ENCODE assay signal across 14 mouse cellular contexts in genomic region chr6:124720904-124721303, GRCm38 (mm10). TPM values are rescaled to one million over a fixed set of nuclear protein-coding genes. Genes with fewer than 3 reads are reported as not detected.
A peak's percentile ranks its signal among the peaks of the same experiment; 100 is the strongest.
DNase-seq lines count a peak whose midpoint lies in the region; ATAC-seq lines count a peak whose summit lies in the region.
"Had no signal": no experiment of that assay in that cellular context is flagged by ENCODE, and none has a peak within 500 bp of the region (broad histone marks: within the 10 kb centered on the region; RNA-seq: fewer than 3 reads in every experiment).

No protein-coding gene starts in this region.

- no peaks in the 10 kb centered on the region for H3K27me3 ChIP-seq in kidney, embryonic 16.5 days (ENCODE audit: insufficient read depth, low read length)
- no peaks in the 10 kb centered on the region for H3K27me3 ChIP-seq in embryonic facial prominence, embryonic 14.5 days (replicated peaks; ENCODE audit: control insufficient read depth, insufficient read depth, low read length)
- H3K27me3 ChIP-seq in forebrain, embryonic 16.5 days (replicated peaks; ENCODE audit: control insufficient read depth, insufficient read depth, low read length): no peaks in the 10 kb centered on the region
- H3K27me3 ChIP-seq: neural tube, embryonic 12.5 days had no signal

- H3K9me3 ChIP-seq in kidney, embryonic 16.5 days (ENCODE audit: low read length): no peaks in the 10 kb centered on the region
- no peaks in the 10 kb centered on the region for H3K9me3 ChIP-seq in embryonic facial prominence, embryonic 14.5 days (ENCODE audit: control insufficient read depth, low read length)
- no peaks in the 10 kb centered on the region for H3K9me3 ChIP-seq in forebrain, embryonic 16.5 days (ENCODE audit: control insufficient read depth, low read length)
- H3K9me3 ChIP-seq: neural tube, embryonic 12.5 days had no signal

- H3K4me2 ChIP-seq in kidney, embryonic 16.5 days (replicated peaks; ENCODE audit: low read depth, low read length): peak overlapping the region; percentile 38; the same call in 1 of the 2 replicates
- no peak overlapping the region for H3K4me2 ChIP-seq in embryonic facial prominence, embryonic 14.5 days (ENCODE audit: low read depth, low read length)
- no peak overlapping the region for H3K4me2 ChIP-seq in forebrain, embryonic 16.5 days (ENCODE audit: low read length)
- H3K4me2 ChIP-seq: neural tube, embryonic 12.5 days had no signal

- H3K4me1 ChIP-seq in kidney, embryonic 16.5 days (ENCODE audit: insufficient read depth, low read length): no peaks in the 10 kb centered on the region
- no peaks in the 10 kb centered on the region for H3K4me1 ChIP-seq in embryonic facial prominence, embryonic 14.5 days (ENCODE audit: control insufficient read depth, insufficient read depth, low read length)
- no peaks in the 10 kb centered on the region for H3K4me1 ChIP-seq in forebrain, embryonic 16.5 days (replicated peaks; ENCODE audit: control insufficient read depth, insufficient read depth, low read length)
- H3K4me1 ChIP-seq: neural tube, embryonic 12.5 days had no signal

- peak overlapping the region; percentile 42 for H3K9ac ChIP-seq in kidney, embryonic 16.5 days (replicated peaks; ENCODE audit: low read length)
- H3K9ac ChIP-seq in embryonic facial prominence, embryonic 14.5 days (ENCODE audit: low read depth, low read length): peak overlapping the region; percentile 16; the same call in 1 of the 2 replicates
- no peak overlapping the region for H3K9ac ChIP-seq in forebrain, embryonic 16.5 days (replicated peaks; ENCODE audit: low read depth, low read length)
- H3K9ac ChIP-seq: neural tube, embryonic 12.5 days had no signal

- DNase-seq in kidney, postnatal 4 days: no peak
- DNase-seq in embryonic facial prominence, embryonic 14.5 days (ENCODE audit: low spot score): no peak
- no peak for DNase-seq in adrenal gland, postnatal 4 days (ENCODE audit: low spot score in 2 of 2)
- DNase-seq in urinary bladder, adult 2 months (ENCODE audit: low spot score): no peak
- DNase-seq: adrenal gland, adult 8-10 months; embryo, embryonic 11 days had no signal

- peaks cover 20% of the 10 kb centered on the region for H3K36me3 ChIP-seq in kidney, embryonic 16.5 days (ENCODE audit: insufficient read depth, low read length)
- peaks cover 20% of the 10 kb centered on the region for H3K36me3 ChIP-seq in embryonic facial prominence, embryonic 14.5 days (ENCODE audit: control insufficient read depth, insufficient read depth, low read length)
- peaks cover 11% of the 10 kb centered on the region for H3K36me3 ChIP-seq in forebrain, embryonic 16.5 days (ENCODE audit: control insufficient read depth, insufficient read depth)

- H3K4me3 ChIP-seq in kidney, embryonic 16.5 days (ENCODE audit: low read length): no peak overlapping the region
- H3K4me3 ChIP-seq in embryonic facial prominence, embryonic 14.5 days (ENCODE audit: low read depth, low read length): no peak overlapping the region
- H3K4me3 ChIP-seq in forebrain, embryonic 16.5 days (replicated peaks; ENCODE audit: low read length): no peak overlapping the region
- H3K4me3 ChIP-seq: layer of hippocampus, adult 2 months; neural tube, embryonic 12.5 days had no signal

- no peak for ATAC-seq in kidney, embryonic 16.5 days (ENCODE audit: low FRiP score, low TSS enrichment)
- peak; percentile 15 for ATAC-seq in CD4-positive, CD25-positive, alpha-beta regulatory T cell, adult 4 months
- ATAC-seq in embryonic facial prominence, embryonic 14.5 days (ENCODE audit: low read depth): no peak
- ATAC-seq in neutrophil, adult 5-6 weeks (ENCODE audit: extremely low read depth, insufficient number of reproducible peaks, low FRiP score, poor library complexity, severe bottlenecking): peak; percentile 42; the same call in 1 of the 2 replicates
- ATAC-seq in forebrain, embryonic 16.5 days: no peak

- WGBS in kidney, embryonic 16.5 days: 63% methylated on average over 11 of the region's 11 CpGs
- WGBS in embryonic facial prominence, embryonic 14.5 days: 69% methylated on average over 11 of the region's 11 CpGs
- WGBS in forebrain, embryonic 16.5 days: 61% methylated on average over 11 of the region's 11 CpGs

- no peak overlapping the region for H3K27ac ChIP-seq in kidney, embryonic 16.5 days (ENCODE audit: low read length)
- no peak overlapping the region for H3K27ac ChIP-seq in embryonic facial prominence, embryonic 14.5 days (replicated peaks; ENCODE audit: low read depth, low read length)
- H3K27ac ChIP-seq in forebrain, embryonic 16.5 days (ENCODE audit: low read length): no peak overlapping the region
- H3K27ac ChIP-seq: layer of hippocampus, adult 2 months; neural tube, embryonic 12.5 days had no signal

RNA-seq across cellular contexts. Expression of gene Phb2, which starts 8.8 kb away (rescaled TPM):
- polyA plus RNA-seq in kidney, embryonic 16.5 days (2015; fragmentation: Nextera tagmentation; extraction: Ambion mirVana): 403 and 405 TPM in 2 replicates
- 10 to 100 TPM; 56.1 to 59.9 TPM for polyA plus RNA-seq in CD4-positive, CD25-positive, alpha-beta regulatory T cell, adult 4 months (2017; shearing (Covaris generic))
- polyA plus RNA-seq in embryonic facial prominence, embryonic 14.5 days (2014; fragmentation: Nextera tagmentation; extraction: Ambion mirVana): 286 and 299 TPM in 2 replicates
- 110 and 117 TPM in 2 replicates for total RNA-seq in neutrophil, adult 5-6 weeks (2017)
- 100 to 1,000 TPM; 400 to 439 TPM for total RNA-seq in adrenal gland, postnatal 4 days (2021)
- polyA plus RNA-seq in urinary bladder, adult 2 months (2012; rRNA removed): 111 and 120 TPM in 2 replicates
- 250 and 252 TPM in 2 replicates for polyA plus RNA-seq in forebrain, embryonic 16.5 days (2015; fragmentation: Nextera tagmentation; extraction: Ambion mirVana)

RNA-seq across cellular contexts. Expression of gene Emg1, which starts 8.9 kb away (rescaled TPM):
- 202 and 219 TPM in 2 replicates for polyA plus RNA-seq in kidney, embryonic 16.5 days (2015; fragmentation: Nextera tagmentation; extraction: Ambion mirVana)
- polyA plus RNA-seq in CD4-positive, CD25-positive, alpha-beta regulatory T cell, adult 4 months (2017; shearing (Covaris generic)): 100 to 1,000 TPM; 465 to 483 TPM
- 172 and 175 TPM in 2 replicates for polyA plus RNA-seq in embryonic facial prominence, embryonic 14.5 days (2014; fragmentation: Nextera tagmentation; extraction: Ambion mirVana)
- 89.3 and 107 TPM in 2 replicates for total RNA-seq in neutrophil, adult 5-6 weeks (2017)
- 100 to 1,000 TPM in 1 of 2 experiments, 10 to 100 TPM in 1; 99.3 to 101 TPM for total RNA-seq in adrenal gland, postnatal 4 days (2021)
- 73.3 and 84.5 TPM in 2 replicates for polyA plus RNA-seq in urinary bladder, adult 2 months (2012; rRNA removed)
- 142 and 150 TPM in 2 replicates for polyA plus RNA-seq in forebrain, embryonic 16.5 days (2015; fragmentation: Nextera tagmentation; extraction: Ambion mirVana)

RNA-seq across cellular contexts. Expression of gene Ptpn6, which starts 17.6 kb away (rescaled TPM):
- polyA plus RNA-seq in kidney, embryonic 16.5 days (2015; fragmentation: Nextera tagmentation; extraction: Ambion mirVana): 13.8 and 16.4 TPM in 2 replicates
- 100 to 1,000 TPM; 187 to 310 TPM for polyA plus RNA-seq in CD4-positive, CD25-positive, alpha-beta regulatory T cell, adult 4 months (2017; shearing (Covaris generic))
- 14.3 and 16.1 TPM in 2 replicates for polyA plus RNA-seq in embryonic facial prominence, embryonic 14.5 days (2014; fragmentation: Nextera tagmentation; extraction: Ambion mirVana)
- 1,943 and 2,202 TPM in 2 replicates for total RNA-seq in neutrophil, adult 5-6 weeks (2017)
- 1 to 10 TPM; 8.3 to 8.4 TPM for total RNA-seq in adrenal gland, postnatal 4 days (2021)
- 17.0 and 18.2 TPM in 2 replicates for polyA plus RNA-seq in urinary bladder, adult 2 months (2012; rRNA removed)
- 3.3 and 4.5 TPM in 2 replicates for polyA plus RNA-seq in forebrain, embryonic 16.5 days (2015; fragmentation: Nextera tagmentation; extraction: Ambion mirVana)

RNA-seq across cellular contexts. Expression of gene Grcc10, which starts 20.3 kb away (rescaled TPM):
- 527 and 541 TPM in 2 replicates for polyA plus RNA-seq in kidney, embryonic 16.5 days (2015; fragmentation: Nextera tagmentation; extraction: Ambion mirVana)
- 100 to 1,000 TPM; 509 to 554 TPM for polyA plus RNA-seq in CD4-positive, CD25-positive, alpha-beta regulatory T cell, adult 4 months (2017; shearing (Covaris generic))
- 392 and 415 TPM in 2 replicates for polyA plus RNA-seq in embryonic facial prominence, embryonic 14.5 days (2014; fragmentation: Nextera tagmentation; extraction: Ambion mirVana)
- 161 and 171 TPM in 2 replicates for total RNA-seq in neutrophil, adult 5-6 weeks (2017)
- total RNA-seq in adrenal gland, postnatal 4 days (2021): 100 to 1,000 TPM; 313 TPM
- 214 and 229 TPM in 2 replicates for polyA plus RNA-seq in urinary bladder, adult 2 months (2012; rRNA removed)
- polyA plus RNA-seq in forebrain, embryonic 16.5 days (2015; fragmentation: Nextera tagmentation; extraction: Ambion mirVana): 614 and 641 TPM in 2 replicates

RNA-seq across cellular contexts. Expression of gene Gm45234, which starts 34.9 kb away (rescaled TPM):
- 0.14 TPM in 1 of 2 replicates, not detected in the other for polyA plus RNA-seq in kidney, embryonic 16.5 days (2015; fragmentation: Nextera tagmentation; extraction: Ambion mirVana)
- polyA plus RNA-seq in CD4-positive, CD25-positive, alpha-beta regulatory T cell, adult 4 months (2017; shearing (Covaris generic)): under 1 TPM in 1 of 2 experiments, not detected in 1; 0.36 TPM
- not detected in 2 replicates for polyA plus RNA-seq in embryonic facial prominence, embryonic 14.5 days (2014; fragmentation: Nextera tagmentation; extraction: Ambion mirVana)
- total RNA-seq in neutrophil, adult 5-6 weeks (2017): 0.74 TPM in 1 of 2 replicates, not detected in the other
- 1 to 10 TPM in 1 of 2 experiments, not detected in 1; 2.2 TPM for total RNA-seq in adrenal gland, postnatal 4 days (2021)
- not detected in 2 replicates for polyA plus RNA-seq in urinary bladder, adult 2 months (2012; rRNA removed)
- polyA plus RNA-seq in forebrain, embryonic 16.5 days (2015; fragmentation: Nextera tagmentation; extraction: Ambion mirVana): not detected in 2 replicates
- total RNA-seq: adrenal gland, adult 8-10 months; layer of hippocampus, adult 2 months; liver, adult 2 months had no signal
- polyA plus RNA-seq: heart, postnatal 0 days; liver, adult 2 months; neural tube, embryonic 12.5 days had no signal

Comparison
In these comparisons a context has a peak if more than half of its experiments do, and no peak if none do; other contexts are left out.
1. ATAC-seq: peak in CD4-positive, CD25-positive, alpha-beta regulatory T cell, adult 4 months (single experiment) and neutrophil, adult 5-6 weeks (single experiment); none in kidney, embryonic 16.5 days (single experiment), embryonic facial prominence, embryonic 14.5 days (single experiment) and forebrain, embryonic 16.5 days (single experiment).